Mouse (Mus musculus): Measurements from ENCODE around the gene Prss22.

DNA sequence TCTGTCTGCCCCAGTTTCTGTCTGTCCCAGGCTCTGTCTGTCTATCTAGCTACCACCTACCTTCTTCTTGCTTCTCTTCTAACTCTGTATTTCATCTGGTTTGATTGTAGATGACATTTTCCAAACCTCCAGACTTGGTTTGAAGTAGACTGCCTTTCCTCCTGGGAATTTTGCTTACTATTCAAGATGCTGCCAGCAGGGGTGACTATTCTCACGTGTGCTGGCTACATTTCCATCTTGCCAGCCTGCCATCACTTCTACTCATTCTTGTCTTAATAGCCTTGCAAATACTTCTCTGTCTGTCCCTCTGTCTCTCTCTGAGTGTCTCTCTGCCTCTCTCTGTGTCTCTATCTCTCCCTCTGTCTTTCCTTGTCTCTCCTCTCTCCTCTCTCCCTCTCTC, 2.5 kb downstream of the Prss22 start:
- TF ChIP-seq POLR2A (IDR thresholded peaks at IDR 0.05; ENCODE audit: low read depth, low read length) = no peak
- TF ChIP-seq CTCF (IDR thresholded peaks at IDR 0.05; ENCODE audit: extremely low read depth, insufficient read depth, insufficient read length, insufficient replicate concordance) = no peak

Data from spleen, adult 2 months (tissue).